Mouse (Mus musculus) liver, adult 2 months (tissue): ENCODE results near the gene Hipk2.

Experiments
- CTCF ChIP-seq: fragments of 200-500 bp; IDR thresholded peaks from 2 replicates; pipeline ENCODE4 v1.5.1; 2011; ENCODE audit warnings: low read depth, low read length, control low read depth
- POLR2A ChIP-seq: fragments of 200-500 bp; IDR thresholded peaks from 2 replicates; pipeline ENCODE4 v1.6.1; 2011; ENCODE audit warnings: low read length, control low read depth; ENCODE audit not compliant: insufficient read depth; ENCODE audit errors: extremely low read depth

DNA sequence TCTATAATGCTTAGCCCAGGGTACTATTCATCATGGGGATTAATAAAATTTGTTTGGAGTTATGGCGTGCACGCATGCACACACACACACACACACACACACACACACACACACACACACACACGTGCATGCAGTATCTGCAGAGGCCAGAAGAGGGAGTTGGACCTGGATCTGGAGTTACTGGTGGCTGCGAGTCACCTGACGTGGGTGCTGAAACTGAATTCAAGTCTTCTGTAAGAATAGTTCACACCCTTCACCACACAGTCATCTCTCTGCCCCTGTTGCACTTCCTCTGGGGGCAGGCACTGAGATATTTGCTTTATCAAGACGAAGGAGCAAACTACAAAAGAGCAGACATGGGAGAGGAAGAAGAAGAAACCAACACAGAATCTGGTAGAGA lies 206.4 kb downstream of the Hipk2 start:
- TF ChIP-seq POLR2A (no peak), CTCF (peak; percentile 25; the same call in 1 of the 2 replicates)
